Mouse (Mus musculus): ENCODE results near the gene Sh3bgrl2.

GRCm38 (mm10) chr9:83657652-83658002 lies 109.5 kb downstream of the Sh3bgrl2 start:
- TF ChIP-seq TCF12 (IDR thresholded peaks at IDR 0.05; ENCODE audit: insufficient read depth, poor library complexity, severe bottlenecking): no peak
- no peak for TF ChIP-seq MYOD1 (IDR thresholded peaks at IDR 0.05; ENCODE audit: control insufficient read depth in 1 of 3, insufficient read length in 2 of 3, low read depth in 2 of 3)
- TF ChIP-seq MAX (IDR thresholded peaks at IDR 0.05; ENCODE audit: low read depth): no peak
- TF ChIP-seq POLR2A (IDR thresholded peaks at IDR 0.05; ENCODE audit: insufficient read length, low read depth): no peak
- no peak for TF ChIP-seq REST (IDR thresholded peaks at IDR 0.05; ENCODE audit: insufficient read depth, insufficient read length)
- TF ChIP-seq POLR2AphosphoS2 (IDR thresholded peaks at IDR 0.05; ENCODE audit: insufficient read length, low read depth): no peak

Data from myocyte (in vitro differentiated cells).